In genomic region chr5:30647396-30647795, GRCm38 (mm10) we compare ENCODE assay signal across 8 mouse cellular contexts. TPM values are rescaled to one million over a fixed set of nuclear protein-coding genes. Genes with fewer than 3 reads are reported as not detected.
DNase-seq lines count a peak whose midpoint lies in the region; ATAC-seq and TF ChIP-seq lines count a peak whose summit lies in the region.

No protein-coding gene starts in this region.

- peak overlapping the region; percentile 83 for H3K4me3 ChIP-seq in lung, embryonic 14.5 days (ENCODE audit: low read depth, low read length)
- H3K4me3 ChIP-seq in embryonic facial prominence, embryonic 12.5 days, result peak overlapping the region; percentile 79
- peak overlapping the region; percentile 83 for H3K4me3 ChIP-seq in intestine, embryonic 16.5 days (ENCODE audit: low read length)
- peak overlapping the region; percentile 89 for H3K4me3 ChIP-seq in neural tube, embryonic 15.5 days (replicated peaks)

- peak overlapping the region; percentile 39; the same call in 1 of the 2 replicates for H3K27ac ChIP-seq in lung, embryonic 14.5 days (ENCODE audit: low read depth)
- peak overlapping the region; percentile 57; the same call in 1 of the 2 replicates for H3K27ac ChIP-seq in embryonic facial prominence, embryonic 12.5 days
- peak overlapping the region; percentile 65 for H3K27ac ChIP-seq in intestine, embryonic 16.5 days (ENCODE audit: low read length)
- H3K27ac ChIP-seq in neural tube, embryonic 15.5 days (replicated peaks), result peak overlapping the region; percentile 82

- 8% methylated on average over 9 of the region's 9 CpGs for WGBS in lung, embryonic 14.5 days
- WGBS in embryonic facial prominence, embryonic 12.5 days, result 16% methylated on average over 9 of the region's 9 CpGs
- WGBS in intestine, embryonic 16.5 days, result 11% methylated on average over 9 of the region's 9 CpGs
- 15% methylated on average over 9 of the region's 9 CpGs for WGBS in neural tube, embryonic 15.5 days

- TF ChIP-seq CTCF in lung, embryonic 14.5 days (IDR thresholded peaks at IDR 0.05; ENCODE audit: low read depth), result no peak

- no peak for DNase-seq in lung, embryonic 14.5 days
- no peak for DNase-seq in lung, postnatal 10 days
- DNase-seq in B cell, adult 2 months, result no peak
- no peak for DNase-seq in cerebellum, postnatal 36 days
- no peak for DNase-seq in left cerebral cortex, postnatal 25 days (ENCODE audit: low spot score in 2 of 2)

- H3K9me3 ChIP-seq in lung, embryonic 14.5 days (ENCODE audit: low read depth, low read length), result no peaks in the 10 kb centered on the region
- H3K9me3 ChIP-seq in embryonic facial prominence, embryonic 12.5 days, result no peaks in the 10 kb centered on the region
- no peaks in the 10 kb centered on the region for H3K9me3 ChIP-seq in intestine, embryonic 16.5 days (ENCODE audit: control insufficient read depth, low read length)
- no peaks in the 10 kb centered on the region for H3K9me3 ChIP-seq in neural tube, embryonic 15.5 days (replicated peaks)

- H3K27me3 ChIP-seq in lung, embryonic 14.5 days (ENCODE audit: insufficient read depth, low read length), result no peaks in the 10 kb centered on the region
- H3K27me3 ChIP-seq in embryonic facial prominence, embryonic 12.5 days, result no peaks in the 10 kb centered on the region
- H3K27me3 ChIP-seq in intestine, embryonic 16.5 days (replicated peaks; ENCODE audit: control insufficient read depth, insufficient read depth, low read length), result no peaks in the 10 kb centered on the region
- H3K27me3 ChIP-seq in neural tube, embryonic 15.5 days (replicated peaks), result no peaks in the 10 kb centered on the region

- H3K36me3 ChIP-seq in lung, embryonic 14.5 days (ENCODE audit: insufficient read depth), result no peaks in the 10 kb centered on the region
- H3K36me3 ChIP-seq in embryonic facial prominence, embryonic 12.5 days, result 0 out of 2 replicates have a peak, but pooled peaks cover under 1% of the 10 kb centered on the region
- H3K36me3 ChIP-seq in intestine, embryonic 16.5 days (ENCODE audit: control insufficient read depth, insufficient read depth, low read length), result no peaks in the 10 kb centered on the region
- 0 out of 2 replicates have a peak, but pooled peaks cover 2% of the 10 kb centered on the region for H3K36me3 ChIP-seq in neural tube, embryonic 15.5 days

- no peaks in the 10 kb centered on the region for H3K4me1 ChIP-seq in lung, embryonic 14.5 days (ENCODE audit: insufficient read depth)
- H3K4me1 ChIP-seq in embryonic facial prominence, embryonic 12.5 days, result peaks cover 16% of the 10 kb centered on the region
- peaks cover 33% of the 10 kb centered on the region for H3K4me1 ChIP-seq in intestine, embryonic 16.5 days (ENCODE audit: control insufficient read depth, insufficient read depth, low read length)
- H3K4me1 ChIP-seq in neural tube, embryonic 15.5 days, result peaks cover 22% of the 10 kb centered on the region

- H3K4me2 ChIP-seq in lung, embryonic 14.5 days, result peak overlapping the region; percentile 93
- H3K4me2 ChIP-seq in embryonic facial prominence, embryonic 12.5 days (replicated peaks), result peak overlapping the region; percentile 91
- H3K4me2 ChIP-seq in intestine, embryonic 16.5 days (ENCODE audit: low read depth, low read length), result peak overlapping the region; percentile 87
- H3K4me2 ChIP-seq in neural tube, embryonic 15.5 days, result peak overlapping the region; percentile 96

- ATAC-seq in lung, embryonic 14.5 days (ENCODE audit: insufficient read depth), result peak; percentile 33
- ATAC-seq in embryonic facial prominence, embryonic 12.5 days (ENCODE audit: insufficient number of reproducible peaks, insufficient read depth, low FRiP score, low TSS enrichment), result no peak; the same call in 1 of the 2 replicates
- ATAC-seq in intestine, embryonic 16.5 days, result peak; percentile 18
- peak; percentile 19 for ATAC-seq in neural tube, embryonic 15.5 days (ENCODE audit: low FRiP score)

- intact Hi-C loops in left cerebral cortex, postnatal 25 days (cut with DNase I), result no loop called here

- peak overlapping the region; percentile 74 for H3K9ac ChIP-seq in lung, embryonic 14.5 days
- peak overlapping the region; percentile 67 for H3K9ac ChIP-seq in embryonic facial prominence, embryonic 12.5 days
- peak overlapping the region; percentile 82 for H3K9ac ChIP-seq in intestine, embryonic 16.5 days (ENCODE audit: low read depth, low read length)
- peak overlapping the region; percentile 73 for H3K9ac ChIP-seq in neural tube, embryonic 15.5 days (replicated peaks)

RNA-seq across cellular contexts. Expression of gene Slc35f6, which starts 0.3 kb away (rescaled TPM):
- polyA plus RNA-seq in lung, embryonic 14.5 days (2014; fragmentation: Nextera tagmentation; extraction: Ambion mirVana), result 27.6 and 29.5 TPM in 2 replicates
- 24.4 and 24.7 TPM in 2 replicates for polyA plus RNA-seq in embryonic facial prominence, embryonic 12.5 days (2016; fragmentation: Nextera tagmentation; extraction: Ambion mirVana)
- polyA plus RNA-seq in intestine, embryonic 16.5 days (2015; fragmentation: Nextera tagmentation; extraction: Ambion mirVana), result 50.2 and 56.3 TPM in 2 replicates
- polyA plus RNA-seq in neural tube, embryonic 15.5 days (2015; fragmentation: Nextera tagmentation; extraction: Ambion mirVana), result 31.2 and 32.8 TPM in 2 replicates
- total RNA-seq in left cerebral cortex, postnatal 25 days (2021), result 10 to 100 TPM; 40.5 to 40.9 TPM

RNA-seq across cellular contexts. Expression of gene Cenpa, which starts 19.2 kb away (rescaled TPM):
- 416 and 454 TPM in 2 replicates for polyA plus RNA-seq in lung, embryonic 14.5 days (2014; fragmentation: Nextera tagmentation; extraction: Ambion mirVana)
- polyA plus RNA-seq in embryonic facial prominence, embryonic 12.5 days (2016; fragmentation: Nextera tagmentation; extraction: Ambion mirVana), result 349 and 350 TPM in 2 replicates
- polyA plus RNA-seq in intestine, embryonic 16.5 days (2015; fragmentation: Nextera tagmentation; extraction: Ambion mirVana), result 166 and 186 TPM in 2 replicates
- polyA plus RNA-seq in neural tube, embryonic 15.5 days (2015; fragmentation: Nextera tagmentation; extraction: Ambion mirVana), result 33.0 and 73.4 TPM in 2 replicates
- 1 to 10 TPM; 6.7 to 8.0 TPM for total RNA-seq in left cerebral cortex, postnatal 25 days (2021)

RNA-seq across cellular contexts. Expression of gene Kcnk3, which starts 59.4 kb away (rescaled TPM):
- polyA plus RNA-seq in lung, embryonic 14.5 days (2014; fragmentation: Nextera tagmentation; extraction: Ambion mirVana), result 29.9 and 30.3 TPM in 2 replicates
- polyA plus RNA-seq in embryonic facial prominence, embryonic 12.5 days (2016; fragmentation: Nextera tagmentation; extraction: Ambion mirVana), result 0.87 and 1.1 TPM in 2 replicates
- 8.7 and 12.2 TPM in 2 replicates for polyA plus RNA-seq in intestine, embryonic 16.5 days (2015; fragmentation: Nextera tagmentation; extraction: Ambion mirVana)
- polyA plus RNA-seq in neural tube, embryonic 15.5 days (2015; fragmentation: Nextera tagmentation; extraction: Ambion mirVana), result 12.5 and 12.9 TPM in 2 replicates
- total RNA-seq in left cerebral cortex, postnatal 25 days (2021), result 10 to 100 TPM; 21.3 to 21.6 TPM
